Mouse (Mus musculus) urinary bladder, postnatal 25 days (tissue): Measurements from ENCODE around the gene Rdh11.
A peak's percentile ranks its signal among the peaks of the same experiment; 100 is the strongest.
"Not testable (repeated sequence)": the region's sequence is repeated elsewhere in the genome, so short reads cannot be mapped to it uniquely, and the experiment has no call there.

Source experiments
- DNase-seq: peaks from one replicate; pipeline ENCODE4 v3.0.0; 2022; ENCODE audit warnings: low spot score

The Rdh11 gene

DNA sequence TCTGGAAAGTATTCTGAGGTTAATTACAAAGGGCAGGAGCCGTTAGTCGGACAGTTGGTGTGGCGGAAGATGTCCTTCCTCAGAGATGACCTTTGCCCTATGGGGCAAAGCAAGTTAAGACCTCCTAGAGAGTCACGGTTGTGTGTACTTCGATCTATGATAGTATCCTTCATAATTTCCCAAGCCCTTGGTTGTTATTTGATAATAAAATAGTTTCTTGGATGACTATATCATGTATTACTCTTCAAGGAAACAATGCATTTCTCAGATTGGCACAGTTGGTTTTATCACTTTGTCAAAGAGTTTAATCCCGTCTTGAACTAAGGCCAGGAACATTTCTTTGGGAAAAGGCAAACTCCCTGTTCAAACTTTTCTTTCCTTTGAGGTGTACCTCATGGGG lies at the start of gene Rdh11:
Rdh11 (minus strand) TSS at position 101 of the 400 bp plus-strand sequence.
- DNase-seq = no peak

DNA sequence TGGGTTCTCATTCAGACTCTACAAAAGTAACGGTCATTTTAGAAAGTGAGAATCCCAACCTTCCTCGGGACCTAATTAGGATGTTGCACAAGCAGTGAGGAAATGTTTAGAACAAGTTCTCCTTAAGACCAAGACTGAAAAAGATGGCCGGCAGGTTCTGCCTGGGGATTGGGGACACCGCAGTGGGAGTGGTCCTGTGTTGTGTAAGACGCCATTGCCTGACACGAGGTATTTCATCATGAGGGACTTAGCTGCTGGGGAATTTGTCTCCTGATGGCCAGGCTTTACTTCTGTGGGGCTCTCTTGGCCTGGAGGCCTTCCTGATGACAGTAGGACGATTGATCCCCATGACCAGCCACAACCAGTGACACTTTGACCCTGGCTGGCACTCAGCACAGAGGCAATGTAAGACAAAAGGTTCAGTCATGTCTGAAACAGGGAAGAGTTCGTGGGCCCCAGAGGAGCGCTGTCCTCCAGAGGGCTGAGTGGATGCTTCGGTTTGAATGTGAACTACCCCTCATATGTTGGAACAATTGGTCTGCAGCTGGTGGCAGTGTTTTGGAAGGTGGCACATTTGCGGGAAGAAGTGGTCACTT lies 43.5 kb upstream of the Rdh11 start:
- DNase-seq = no peak

DNA sequence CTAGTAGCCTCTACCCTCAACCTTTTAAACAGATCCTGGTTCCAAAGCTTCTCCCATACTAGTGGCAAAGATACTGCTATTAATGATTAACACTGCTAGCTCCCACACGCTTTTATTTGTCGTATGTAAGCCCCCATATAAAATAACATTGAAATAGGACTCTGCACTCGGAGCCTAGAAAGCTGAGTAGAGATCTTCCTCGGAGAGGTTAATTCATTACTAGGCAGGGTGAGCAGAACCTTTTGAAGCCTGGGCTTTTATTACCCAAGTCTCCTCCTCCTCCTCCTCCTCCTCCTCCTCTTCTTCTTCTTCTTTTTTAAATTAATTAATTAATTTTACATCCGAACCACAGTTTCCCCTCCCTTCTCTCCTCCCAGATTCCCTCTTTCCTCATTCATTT lies 25.4 kb upstream of the Rdh11 start:
- DNase-seq = no peak

DNA sequence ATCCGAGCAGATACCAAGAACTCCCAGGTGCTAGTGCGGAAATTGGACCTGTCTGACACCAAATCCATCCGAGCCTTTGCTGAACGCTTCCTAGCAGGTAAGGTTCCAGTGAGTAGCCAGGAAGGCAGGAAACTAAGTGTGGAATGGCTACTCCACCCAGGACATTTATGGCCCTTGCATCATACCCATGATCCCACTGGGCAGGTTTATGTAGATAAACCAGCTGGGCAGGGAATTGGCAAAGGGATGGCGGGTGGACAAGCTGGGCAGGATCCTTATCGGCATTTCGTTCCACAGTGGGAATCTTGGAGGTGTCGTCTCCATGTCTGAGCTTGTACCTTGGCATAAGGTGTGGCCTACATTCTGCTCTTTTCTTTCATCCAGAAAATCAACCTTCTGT lies 19.4 kb upstream of the Rdh11 start:
- DNase-seq = peak; percentile 15

DNA sequence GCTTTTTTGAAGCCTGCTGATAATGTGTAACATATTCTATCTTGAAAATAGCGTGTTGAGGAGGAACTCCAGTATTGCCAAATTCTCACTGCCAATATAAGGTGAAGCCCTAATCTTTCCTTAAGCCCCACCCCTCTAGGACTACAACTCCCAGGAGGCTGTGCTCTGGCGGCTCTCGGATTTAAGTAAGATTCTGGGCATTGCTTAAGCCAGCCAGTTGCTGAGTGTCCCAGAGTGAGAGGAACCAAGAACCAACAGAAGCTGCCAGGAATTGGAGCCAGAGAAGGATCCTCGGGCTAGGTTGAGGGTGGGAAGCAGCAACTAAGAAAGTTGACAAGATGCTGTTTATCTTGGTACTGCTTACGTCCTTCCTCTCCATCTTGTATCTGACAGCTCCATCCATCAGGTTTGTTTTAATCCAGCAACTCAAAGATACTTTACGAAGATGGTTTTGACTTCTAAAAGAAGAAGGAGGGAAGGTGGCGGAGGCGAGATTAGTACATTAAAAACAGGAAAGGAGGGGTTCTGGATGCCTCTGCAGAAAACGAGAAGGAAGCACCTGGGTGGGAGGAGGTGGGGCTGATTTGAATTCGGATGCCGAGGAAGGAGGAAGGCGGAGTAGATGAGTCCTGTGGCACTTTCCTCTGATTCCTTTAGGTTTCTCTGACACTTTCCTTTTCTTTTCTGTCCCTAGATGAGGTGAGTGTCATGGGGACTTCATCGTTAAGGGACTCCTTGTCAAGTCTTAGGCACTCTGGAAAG lies 16.8 kb upstream of the Rdh11 start, which contains the start of gene Rdh12:
Rdh12 (plus strand) TSS at position 212 of the 762 bp plus-strand sequence.
- peak; percentile 36 for DNase-seq

DNA sequence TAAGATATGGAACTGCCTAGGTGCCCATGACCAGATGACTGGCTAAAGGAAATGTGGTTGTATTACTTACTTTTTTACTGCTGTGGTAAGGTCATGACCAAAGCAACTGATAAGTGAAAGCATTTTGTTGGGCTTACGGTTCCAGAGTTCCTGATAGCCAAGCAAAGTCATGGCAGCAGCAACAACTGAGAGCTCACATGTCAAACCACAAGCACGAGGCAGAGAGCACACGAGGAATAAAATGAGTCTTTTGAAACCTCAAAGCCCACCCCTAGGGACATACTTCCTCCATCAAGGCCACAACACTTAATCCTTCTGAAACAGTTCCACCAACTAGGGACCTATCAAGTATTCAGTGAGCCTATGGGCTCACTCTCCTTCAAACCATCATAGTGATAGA lies 9.8 kb upstream of the Rdh11 start:
- DNase-seq = no peak

DNA sequence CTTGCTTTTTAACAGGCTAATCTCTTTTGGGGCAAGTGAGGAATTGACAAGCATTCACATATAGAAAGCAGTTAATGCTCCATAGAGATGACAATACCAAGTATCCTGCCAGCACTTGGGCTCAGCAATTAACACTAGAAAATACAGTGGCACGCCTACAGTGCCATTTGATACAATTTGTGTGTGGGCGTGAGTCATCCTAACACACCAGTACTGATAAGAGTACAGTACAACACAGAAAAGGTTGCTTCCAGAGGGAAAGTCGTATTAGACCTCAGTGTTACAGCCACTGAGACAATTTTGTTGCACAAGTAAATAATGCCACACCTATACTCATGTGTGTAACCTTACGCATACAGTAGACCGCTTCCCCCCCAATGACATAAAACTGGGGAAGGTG lies 5.0 kb upstream of the Rdh11 start:
- no peak for DNase-seq

DNA sequence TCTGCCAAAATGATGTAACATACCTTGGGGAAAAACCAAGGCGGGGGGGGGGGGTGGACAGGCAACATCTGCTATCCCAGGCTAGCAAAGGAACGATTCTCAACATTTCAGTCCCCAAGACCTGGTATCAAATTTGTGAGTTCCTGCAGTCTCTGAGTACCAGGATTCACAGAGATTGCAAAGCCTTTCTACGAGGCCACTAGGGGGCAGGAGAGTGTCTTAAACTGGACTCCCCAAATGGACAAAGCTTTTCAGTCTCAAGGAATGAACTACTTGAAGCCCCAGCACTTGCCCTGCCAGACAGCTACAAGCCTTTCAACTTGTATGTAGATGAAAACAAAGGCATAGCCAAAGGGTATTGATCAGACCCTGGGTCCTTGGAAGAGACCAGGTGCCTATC lies 1.3 kb upstream of the Rdh11 start:
- DNase-seq = peak; percentile 72

DNA sequence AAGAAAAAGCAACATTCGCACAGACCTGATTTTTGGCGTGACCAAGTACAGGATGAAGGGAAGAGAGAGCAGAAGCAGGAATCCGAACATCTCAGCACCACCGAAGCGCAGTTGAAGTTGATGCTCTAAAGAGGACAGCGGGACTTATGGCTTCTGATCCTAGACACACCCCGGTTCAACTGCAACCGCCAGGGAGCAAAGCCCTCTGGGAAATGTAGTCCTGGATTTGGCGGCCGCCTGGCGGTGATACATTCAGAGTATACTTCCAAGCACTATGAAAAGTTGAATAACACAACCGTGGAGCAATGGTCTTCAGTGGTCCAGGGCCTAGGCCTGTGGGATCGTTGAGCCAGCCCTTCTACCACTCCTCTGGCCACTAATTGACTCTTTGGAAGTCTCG lies 392 bp downstream of the Rdh11 start:
- peak; percentile 70 for DNase-seq

DNA sequence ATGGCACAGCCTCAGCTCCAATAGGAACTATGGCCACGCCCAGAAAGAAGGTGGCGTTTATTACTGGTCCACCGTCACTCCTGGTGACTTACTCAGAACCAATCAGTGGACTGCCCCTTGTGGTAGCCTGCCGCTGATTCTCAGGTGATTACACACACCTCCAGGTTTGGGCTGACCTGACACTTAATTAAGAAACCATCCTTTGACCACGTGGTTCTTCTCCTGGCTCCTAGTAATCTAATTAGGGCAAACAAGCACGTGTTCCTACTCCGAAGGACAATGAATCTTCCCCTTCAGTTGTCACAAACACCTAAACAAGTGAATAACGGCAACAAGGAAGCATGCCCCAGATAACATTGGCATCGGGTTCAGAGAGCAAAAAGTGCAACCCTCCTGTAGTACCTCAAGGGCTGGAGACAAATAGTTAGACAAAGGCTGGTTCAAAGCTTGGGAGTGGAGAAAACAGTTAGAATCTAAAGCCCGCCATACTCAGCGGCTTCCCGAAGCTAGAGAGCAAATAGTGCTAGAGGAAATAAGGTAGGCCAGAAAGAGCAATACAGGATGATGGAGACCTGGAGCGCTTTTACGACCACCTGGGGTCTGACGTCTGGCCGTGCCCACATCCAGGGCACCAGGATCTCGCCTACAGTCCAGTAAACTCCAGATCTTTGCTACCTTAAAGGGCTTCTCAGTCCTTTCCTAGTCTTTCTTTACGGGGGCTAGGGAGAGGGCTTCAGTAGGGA lies 991 bp downstream of the Rdh11 start:
- peak; percentile 47 for DNase-seq

DNA sequence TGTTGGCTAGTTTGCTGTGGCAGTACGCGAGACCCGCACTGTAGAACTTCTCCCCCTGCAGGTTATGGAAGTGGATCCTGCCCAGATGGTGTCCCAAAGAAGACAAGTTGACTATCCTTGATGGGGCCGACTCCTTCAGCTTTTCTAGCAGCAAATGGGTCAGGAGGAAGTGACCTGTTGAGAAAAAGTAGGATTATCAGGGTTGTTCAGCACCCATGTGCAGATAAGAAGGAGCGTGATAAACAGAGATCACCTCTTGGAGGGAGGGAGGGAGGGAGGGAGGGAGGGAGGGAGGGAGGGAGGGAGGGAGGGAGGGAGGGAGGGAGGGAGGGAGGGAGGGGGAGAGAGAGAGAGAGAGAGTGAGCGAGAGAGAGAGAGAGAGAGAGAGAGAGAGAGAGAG lies 6.9 kb downstream of the Rdh11 start:
- not testable (repeated sequence) for DNase-seq

DNA sequence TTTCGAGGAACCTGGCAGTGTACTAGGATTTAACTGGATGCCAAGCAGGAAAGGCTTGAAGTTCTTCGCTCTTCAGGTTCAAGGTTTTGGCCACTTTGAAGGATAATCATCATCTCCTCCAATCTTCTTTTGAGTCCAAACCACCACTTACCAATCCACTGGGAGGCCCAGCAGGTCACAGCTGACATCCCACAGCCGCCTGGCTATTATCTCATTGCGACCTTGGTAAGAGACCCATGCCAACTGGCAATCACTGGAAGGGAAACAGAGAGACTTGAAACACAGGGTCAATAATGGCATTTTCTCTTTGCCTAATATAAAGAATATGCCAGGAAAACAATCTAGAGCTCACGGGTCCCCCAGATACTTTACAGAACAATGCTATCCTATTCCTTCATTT lies 16.1 kb downstream of the Rdh11 start:
- no peak for DNase-seq

DNA sequence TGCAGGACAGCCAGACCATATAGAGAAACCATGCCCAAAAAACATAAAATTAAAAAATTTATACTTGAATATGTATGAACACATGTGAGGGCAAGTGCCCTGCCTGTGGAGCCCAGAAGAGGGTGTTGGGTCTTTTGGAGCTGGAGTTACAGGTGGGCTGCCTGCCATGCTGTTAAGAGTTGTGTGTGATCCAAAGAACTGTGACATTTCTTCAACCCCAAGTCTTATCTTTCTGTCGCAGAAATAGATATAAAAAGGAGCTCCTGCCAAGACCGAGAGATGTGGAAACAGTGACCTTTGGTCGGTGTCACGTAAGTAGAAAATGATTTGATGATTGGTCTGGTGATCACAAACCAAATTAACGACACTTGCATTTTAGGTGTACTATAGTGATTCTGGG lies 18.4 kb downstream of the Rdh11 start:
- DNase-seq = no peak

DNA sequence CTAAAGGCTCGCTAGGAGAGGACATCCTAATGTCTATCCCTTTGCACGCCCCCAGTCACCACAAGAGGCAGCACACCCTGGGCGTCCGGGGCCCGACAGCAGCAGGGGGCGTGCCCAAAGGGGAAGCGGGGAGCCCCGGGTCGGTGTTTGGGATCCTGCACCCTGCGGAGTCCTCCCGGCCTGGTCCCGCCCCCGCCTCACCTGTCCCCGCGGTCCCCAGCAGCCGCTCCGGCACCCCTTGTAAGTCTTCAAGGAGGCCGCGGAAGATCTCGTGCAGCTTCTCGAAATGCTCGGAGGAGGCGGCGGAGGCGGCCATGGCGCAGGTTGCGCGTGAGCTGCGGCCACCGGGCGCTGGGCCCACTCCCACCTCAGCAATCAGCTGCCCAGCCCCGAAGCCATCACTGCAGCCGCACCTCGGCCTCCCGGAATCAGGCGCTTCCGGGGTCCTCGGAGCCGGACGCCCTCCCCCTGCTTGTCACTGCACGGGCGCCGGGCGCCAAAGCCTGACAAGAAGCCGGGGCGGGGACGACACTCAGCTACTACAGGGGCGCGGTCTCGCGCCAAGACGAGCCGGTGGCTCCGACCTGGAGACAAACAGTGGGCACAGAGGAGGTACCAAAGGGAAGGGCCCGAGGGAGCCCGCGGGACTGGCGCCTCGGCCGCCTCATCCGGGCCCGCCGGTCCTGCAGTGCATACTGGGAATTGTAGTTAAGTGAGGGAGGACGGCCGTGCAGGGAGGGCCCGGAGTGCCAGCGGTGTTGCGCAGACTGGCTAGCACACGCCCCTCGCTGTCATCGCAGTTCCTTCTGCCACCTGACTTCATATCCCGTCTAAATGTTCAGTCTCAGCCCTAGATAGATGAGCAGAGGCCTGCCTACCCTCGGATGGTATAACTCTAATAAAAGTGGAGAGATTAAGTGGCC lies 19.8 kb downstream of the Rdh11 start, which contains the start of gene Vti1b:
Vti1b (minus strand) TSS at position 649 of the 923 bp plus-strand sequence.
- DNase-seq = peak; percentile 85

DNA sequence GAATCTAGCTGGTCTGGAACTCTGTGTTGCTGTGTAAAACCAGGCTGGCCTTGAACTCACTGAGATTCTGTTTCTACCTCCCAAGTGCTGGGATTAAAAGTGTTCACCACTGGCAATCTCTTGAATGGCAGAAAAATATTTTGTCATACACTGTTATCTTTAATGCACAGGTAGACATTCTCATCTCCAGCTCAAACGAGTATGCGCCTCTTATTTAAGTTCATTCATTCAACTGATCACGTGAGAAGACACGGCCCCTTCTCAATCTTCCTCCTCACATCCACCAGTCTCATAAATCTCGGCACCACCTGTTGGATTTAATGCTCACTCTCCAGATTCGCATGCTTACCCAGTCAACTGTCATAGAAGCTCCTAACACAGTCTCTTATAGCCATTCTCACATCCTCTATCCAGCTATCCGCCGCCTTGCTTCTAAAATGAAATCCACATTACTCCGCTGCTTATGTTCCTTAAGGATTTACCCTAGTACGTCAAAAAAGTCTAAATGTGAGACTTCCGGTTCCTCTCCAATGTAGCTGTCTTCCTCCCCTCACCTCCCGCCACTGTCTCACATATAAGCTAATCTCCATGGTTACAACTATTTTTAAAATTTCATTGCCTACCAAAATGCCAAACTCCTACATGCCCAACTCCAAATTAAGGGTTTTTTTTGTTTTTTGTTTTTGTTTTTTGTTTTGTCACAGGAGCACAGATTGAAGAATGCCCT lies 20.7 kb downstream of the Rdh11 start:
- no peak for DNase-seq

DNA sequence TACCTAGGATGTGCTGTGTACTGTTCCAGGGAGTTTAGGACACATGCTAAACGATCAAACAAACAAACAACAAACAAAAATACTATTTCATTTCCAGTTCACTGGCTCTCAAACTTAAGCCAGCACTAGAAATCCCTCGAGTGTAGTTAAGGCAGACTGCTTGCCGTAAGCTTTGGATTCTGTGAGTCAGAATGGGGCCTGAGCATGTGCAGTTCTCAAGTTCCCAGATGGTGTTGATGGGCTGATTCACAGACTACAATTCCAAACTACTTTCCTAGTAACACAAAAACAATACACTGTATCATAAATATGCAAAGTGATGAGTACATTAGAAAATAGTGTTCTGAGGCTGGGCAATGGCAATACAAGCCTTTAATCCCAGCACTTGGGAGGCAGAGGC lies 21.7 kb downstream of the Rdh11 start:
- no peak for DNase-seq

DNA sequence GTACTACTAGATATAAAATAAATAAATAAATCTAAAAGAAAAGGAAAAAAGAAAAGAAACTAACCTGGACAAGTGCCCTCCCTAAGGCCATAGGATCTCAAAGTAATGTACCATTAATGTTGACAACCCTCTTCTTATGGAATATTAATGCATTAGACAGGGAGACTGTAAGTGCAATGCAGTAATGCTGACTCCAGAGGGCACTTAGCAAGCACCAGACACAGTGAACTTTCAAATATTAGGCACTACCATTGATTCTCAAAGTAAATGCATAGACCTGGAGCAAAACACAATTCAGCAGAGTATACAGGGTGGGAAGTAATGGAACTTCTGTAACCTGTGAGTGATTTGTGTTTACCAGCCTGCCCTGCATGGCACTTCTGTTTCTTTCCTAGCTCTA lies 22.9 kb downstream of the Rdh11 start:
- DNase-seq = no peak

DNA sequence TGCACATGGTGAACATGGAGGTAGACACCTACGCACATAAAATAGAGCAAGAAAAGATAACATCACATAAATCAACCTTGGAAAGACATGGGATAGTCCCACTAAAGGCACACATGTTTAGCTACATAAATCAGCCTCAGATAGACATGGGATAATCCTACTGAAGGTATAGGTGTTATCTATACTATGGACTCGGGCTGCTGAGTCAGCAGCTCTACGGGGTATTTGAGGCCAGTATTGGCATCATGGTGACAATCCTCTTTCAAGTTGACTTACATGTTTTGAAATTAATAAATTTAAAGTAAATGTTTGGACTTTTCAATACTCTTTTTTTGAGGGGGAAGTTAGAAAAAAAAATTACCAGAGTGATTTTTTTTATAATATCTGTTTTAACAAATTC lies 29.2 kb downstream of the Rdh11 start:
- DNase-seq = no peak

DNA sequence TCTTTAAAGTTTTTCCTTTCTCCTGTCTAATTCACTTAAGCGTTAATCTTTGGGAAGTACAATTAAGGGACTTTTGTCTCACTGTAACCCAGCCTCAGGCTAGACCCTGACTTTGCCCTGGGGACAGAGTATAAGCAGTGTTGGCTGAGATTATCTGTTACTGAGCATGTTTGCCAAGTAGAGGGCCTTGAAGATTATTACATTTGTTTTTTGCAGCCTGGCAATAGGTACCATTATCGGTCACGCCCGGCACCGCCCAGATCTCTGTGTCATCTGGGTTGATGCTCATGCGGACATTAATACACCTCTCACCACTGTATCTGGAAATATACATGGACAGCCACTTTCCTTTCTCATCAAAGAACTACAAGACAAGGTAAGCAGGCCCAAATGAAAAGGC lies 42.4 kb downstream of the Rdh11 start:
- DNase-seq = no peak

DNA sequence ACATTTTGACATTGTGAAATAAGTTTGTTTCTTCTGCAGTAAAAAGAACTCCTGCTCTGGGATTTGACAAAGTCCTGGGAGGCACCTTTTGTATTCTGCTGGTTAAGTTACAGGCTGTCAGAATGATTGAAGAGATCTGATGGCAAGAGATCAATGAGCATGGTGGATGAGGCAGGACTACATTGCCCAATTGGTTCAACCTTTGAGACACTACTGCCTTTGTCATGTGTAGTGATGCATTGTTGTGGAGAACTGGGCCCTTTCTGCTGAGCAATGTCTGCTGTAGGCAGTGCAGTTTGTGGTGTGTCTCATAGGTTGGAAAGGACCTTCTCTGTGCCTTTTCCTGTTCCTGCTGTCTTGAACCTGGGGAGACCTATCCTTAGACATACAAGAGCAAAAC lies 50.7 kb downstream of the Rdh11 start:
- no peak for DNase-seq

DNA sequence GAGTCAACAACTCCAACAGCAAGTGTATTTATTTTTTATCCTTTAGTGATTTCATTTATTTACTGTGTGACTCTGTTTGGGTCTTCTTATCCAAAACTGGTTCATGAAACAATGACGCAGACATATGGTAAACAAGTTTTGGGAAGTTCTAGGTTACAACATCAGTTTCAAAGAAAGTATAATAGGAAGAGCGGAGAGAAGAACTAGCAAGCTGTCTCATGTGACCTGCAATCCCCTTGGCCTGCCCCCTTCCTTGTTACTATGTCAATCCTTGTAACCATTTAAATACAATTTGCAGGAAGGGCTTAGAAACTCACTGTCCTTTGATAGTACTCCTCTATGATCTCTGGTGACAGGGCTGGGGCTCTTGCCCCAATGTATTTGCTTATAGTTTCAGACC lies 51.3 kb downstream of the Rdh11 start:
- DNase-seq = no peak
